In the genomic region with DNA sequence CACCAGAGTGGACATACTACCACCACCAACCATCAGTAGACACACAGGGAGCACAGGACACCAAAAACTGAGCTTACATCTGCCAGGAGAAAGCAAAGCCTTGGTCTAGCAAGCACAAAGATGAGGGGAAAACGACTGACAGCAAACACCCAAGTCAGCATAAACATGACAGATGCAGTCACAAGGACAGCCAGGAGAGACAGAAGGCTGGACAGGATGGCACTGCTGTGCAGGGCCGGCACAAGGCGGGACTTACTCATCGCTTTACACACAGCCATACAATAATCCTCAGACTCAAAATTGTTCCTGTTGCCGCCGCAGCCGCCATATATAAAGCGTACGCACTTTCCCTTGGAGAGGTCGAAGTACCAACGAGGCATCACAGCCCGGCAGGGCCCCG, we compare ENCODE assay signal across 15 mouse cellular contexts.
"Had no signal": no experiment of that assay in that cellular context is flagged by ENCODE, and none has a peak within 500 bp of the region (broad histone marks: within the 10 kb centered on the region; RNA-seq: fewer than 3 reads in every experiment).

No protein-coding gene starts in this region.

- H3K27ac ChIP-seq: kidney, postnatal 0 days; left cerebral cortex, adult 2 months; limb, embryonic 10.5 days; liver, embryonic 12.5 days; midbrain, embryonic 12.5 days; neural tube, embryonic 13.5 days had no signal

- DNase-seq: kidney, postnatal 36 days; lung, embryonic 14.5 days; lung, postnatal 10 days; retina, postnatal 1 day; right cerebral cortex, postnatal 4 days; spleen, adult 18-20 months; thymus, adult 18-20 months; thymus, postnatal 14 days had no signal

- H3K27me3 ChIP-seq: liver, embryonic 12.5 days; midbrain, embryonic 12.5 days; neural tube, embryonic 13.5 days had no signal

- H3K4me2 ChIP-seq: liver, embryonic 12.5 days; lung, embryonic 14.5 days; midbrain, embryonic 12.5 days; neural tube, embryonic 13.5 days had no signal

- H3K9me3 ChIP-seq: limb, embryonic 10.5 days; liver, embryonic 12.5 days; midbrain, embryonic 12.5 days; neural tube, embryonic 13.5 days had no signal

- H3K9ac ChIP-seq: liver, embryonic 12.5 days; lung, embryonic 14.5 days; midbrain, embryonic 12.5 days; neural tube, embryonic 13.5 days had no signal

- H3K4me1 ChIP-seq: limb, embryonic 10.5 days; liver, embryonic 12.5 days; midbrain, embryonic 12.5 days; neural tube, embryonic 13.5 days had no signal

- H3K4me3 ChIP-seq: left cerebral cortex, adult 2 months; limb, embryonic 10.5 days; liver, embryonic 12.5 days; midbrain, embryonic 12.5 days; neural tube, embryonic 13.5 days had no signal

- ATAC-seq: liver, embryonic 12.5 days; midbrain, embryonic 16.5 days had no signal
